Mouse (Mus musculus): Measurements from ENCODE around the gene Kcnk10.
A peak's percentile ranks its signal among the peaks of the same experiment; 100 is the strongest.

- no peak for TF ChIP-seq HCFC1 (IDR thresholded peaks at IDR 0.05; ENCODE audit: borderline replicate concordance, insufficient read depth, low read length)
- TF ChIP-seq MAFK (IDR thresholded peaks at IDR 0.05; ENCODE audit: insufficient read depth, low read depth, low read length): 0 out of 2 replicates have a peak, but pooled peaks have one; percentile 23
These were observed 12.9 kb upstream of the Kcnk10 start for GRCm38 (mm10) chr12:98591016-98591415.
